Mouse (Mus musculus): ENCODE results near the gene Macc1. TPM values are rescaled to one million over a fixed set of nuclear protein-coding genes. Genes with fewer than 3 reads are reported as not detected.

Gene Macc1
- polyA plus RNA-seq, 1 experiment from 2014 or later = 2.9 TPM

GRCm38 (mm10) chr12:119369832-119370231 lies 55.8 kb downstream of the Macc1 start:
- ATAC-seq (replicated peaks; ENCODE audit: low FRiP score, low TSS enrichment, low read depth) (no peak), DNase-seq (ENCODE audit: low spot score) (no peak)
- no peaks in the 10 kb centered on the region for H3K36me3 ChIP-seq (ENCODE audit: control insufficient read depth, insufficient read depth, low read length)
- H3K9ac ChIP-seq (ENCODE audit: low read length) = no peak overlapping the region
- WGBS = 81% methylated on average over 4 of the region's 4 CpGs
- H3K4me1 ChIP-seq (replicated peaks; ENCODE audit: control insufficient read depth, insufficient read depth, low read length) = no peaks in the 10 kb centered on the region
- H3K27ac ChIP-seq (ENCODE audit: low read depth) = no peak overlapping the region
- no peak overlapping the region for H3K4me2 ChIP-seq (ENCODE audit: low read length)
- H3K27me3 ChIP-seq (replicated peaks; ENCODE audit: control insufficient read depth, insufficient read depth, low read length) = no peaks in the 10 kb centered on the region
- H3K4me3 ChIP-seq (ENCODE audit: low read depth, low read length) = no peak overlapping the region
- no peaks in the 10 kb centered on the region for H3K9me3 ChIP-seq (ENCODE audit: control insufficient read depth, low read length)

- Histone ChIP-seq H3K9ac (ENCODE audit: low read length) (no peak overlapping the region), H3K4me2 (ENCODE audit: low read length) (no peak overlapping the region), H3K36me3 (ENCODE audit: control insufficient read depth, insufficient read depth, low read length) (no peaks in the 10 kb centered on the region), H3K9me3 (ENCODE audit: control insufficient read depth, low read length) (no peaks in the 10 kb centered on the region), H3K4me1 (replicated peaks; ENCODE audit: control insufficient read depth, insufficient read depth, low read length) (no peaks in the 10 kb centered on the region), H3K4me3 (ENCODE audit: low read depth, low read length) (no peak overlapping the region), H3K27ac (ENCODE audit: low read depth) (no peak overlapping the region), H3K27me3 (replicated peaks; ENCODE audit: control insufficient read depth, insufficient read depth, low read length) (no peaks in the 10 kb centered on the region)
- WGBS = 43% methylated on average over 4 of the region's 4 CpGs
- DNase-seq (ENCODE audit: low spot score) = no peak
- no peak for ATAC-seq (replicated peaks; ENCODE audit: low FRiP score, low TSS enrichment, low read depth)
These were observed 58.3 kb downstream of the Macc1 start for GRCm38 (mm10) chr12:119372359-119372758.

- Histone ChIP-seq H3K27me3 (replicated peaks; ENCODE audit: control insufficient read depth, insufficient read depth, low read length) (no peaks in the 10 kb centered on the region), H3K9me3 (ENCODE audit: control insufficient read depth, low read length) (no peaks in the 10 kb centered on the region), H3K36me3 (ENCODE audit: control insufficient read depth, insufficient read depth, low read length) (no peaks in the 10 kb centered on the region), H3K4me3 (ENCODE audit: low read depth, low read length) (no peak overlapping the region), H3K4me2 (ENCODE audit: low read length) (no peak overlapping the region), H3K27ac (ENCODE audit: low read depth) (no peak overlapping the region), H3K9ac (ENCODE audit: low read length) (no peak overlapping the region), H3K4me1 (replicated peaks; ENCODE audit: control insufficient read depth, insufficient read depth, low read length) (no peaks in the 10 kb centered on the region)
- no peak for ATAC-seq (replicated peaks; ENCODE audit: low FRiP score, low TSS enrichment, low read depth)
- no peak for DNase-seq (ENCODE audit: low spot score)
These were observed 62.8 kb downstream of the Macc1 start for GRCm38 (mm10) chr12:119376879-119377278.

GRCm38 (mm10) chr12:119381839-119382238 lies 67.8 kb downstream of the Macc1 start:
- Histone ChIP-seq H3K9ac (ENCODE audit: low read length) (no peak overlapping the region), H3K4me1 (replicated peaks; ENCODE audit: control insufficient read depth, insufficient read depth, low read length) (no peaks in the 10 kb centered on the region), H3K27ac (ENCODE audit: low read depth) (no peak overlapping the region), H3K27me3 (replicated peaks; ENCODE audit: control insufficient read depth, insufficient read depth, low read length) (no peaks in the 10 kb centered on the region), H3K4me2 (ENCODE audit: low read length) (no peak overlapping the region), H3K9me3 (ENCODE audit: control insufficient read depth, low read length) (no peaks in the 10 kb centered on the region), H3K36me3 (ENCODE audit: control insufficient read depth, insufficient read depth, low read length) (no peaks in the 10 kb centered on the region), H3K4me3 (ENCODE audit: low read depth, low read length) (no peak overlapping the region)
- ATAC-seq (replicated peaks; ENCODE audit: low FRiP score, low TSS enrichment, low read depth) (no peak), DNase-seq (ENCODE audit: low spot score) (no peak)
- 89% methylated on average over 1 of the region's 1 CpGs for WGBS

GRCm38 (mm10) chr12:119386243-119386642 lies 72.2 kb downstream of the Macc1 start:
- no peak for ATAC-seq (replicated peaks; ENCODE audit: low FRiP score, low TSS enrichment, low read depth)
- Histone ChIP-seq H3K4me1 (replicated peaks; ENCODE audit: control insufficient read depth, insufficient read depth, low read length) (no peaks in the 10 kb centered on the region), H3K9ac (ENCODE audit: low read length) (no peak overlapping the region), H3K36me3 (ENCODE audit: control insufficient read depth, insufficient read depth, low read length) (no peaks in the 10 kb centered on the region), H3K4me3 (ENCODE audit: low read depth, low read length) (no peak overlapping the region), H3K27me3 (replicated peaks; ENCODE audit: control insufficient read depth, insufficient read depth, low read length) (no peaks in the 10 kb centered on the region), H3K4me2 (ENCODE audit: low read length) (no peak overlapping the region), H3K9me3 (ENCODE audit: control insufficient read depth, low read length) (no peaks in the 10 kb centered on the region), H3K27ac (ENCODE audit: low read depth) (no peak overlapping the region)
- DNase-seq (ENCODE audit: low spot score) = no peak

- Histone ChIP-seq H3K36me3 (ENCODE audit: control insufficient read depth, insufficient read depth, low read length) (no peaks in the 10 kb centered on the region), H3K4me2 (ENCODE audit: low read length) (no peak overlapping the region), H3K9ac (ENCODE audit: low read length) (no peak overlapping the region), H3K27ac (ENCODE audit: low read depth) (no peak overlapping the region), H3K4me3 (ENCODE audit: low read depth, low read length) (no peak overlapping the region), H3K27me3 (replicated peaks; ENCODE audit: control insufficient read depth, insufficient read depth, low read length) (no peaks in the 10 kb centered on the region), H3K4me1 (replicated peaks; ENCODE audit: control insufficient read depth, insufficient read depth, low read length) (no peaks in the 10 kb centered on the region), H3K9me3 (ENCODE audit: control insufficient read depth, low read length) (no peaks in the 10 kb centered on the region)
- 59% methylated on average over 2 of the region's 2 CpGs for WGBS
- ATAC-seq (replicated peaks; ENCODE audit: low FRiP score, low TSS enrichment, low read depth) = peak; percentile 66; the same call in 1 of the 2 replicates
- no peak for DNase-seq (ENCODE audit: low spot score)
These were observed 72.6 kb downstream of the Macc1 start for GRCm38 (mm10) chr12:119386650-119387049.

GRCm38 (mm10) chr12:119387925-119388324 lies 73.9 kb downstream of the Macc1 start:
- Histone ChIP-seq H3K4me2 (ENCODE audit: low read length) (no peak overlapping the region), H3K4me3 (ENCODE audit: low read depth, low read length) (no peak overlapping the region), H3K9me3 (ENCODE audit: control insufficient read depth, low read length) (no peaks in the 10 kb centered on the region), H3K27ac (ENCODE audit: low read depth) (no peak overlapping the region), H3K4me1 (replicated peaks; ENCODE audit: control insufficient read depth, insufficient read depth, low read length) (no peaks in the 10 kb centered on the region), H3K36me3 (ENCODE audit: control insufficient read depth, insufficient read depth, low read length) (no peaks in the 10 kb centered on the region), H3K9ac (ENCODE audit: low read length) (no peak overlapping the region), H3K27me3 (replicated peaks; ENCODE audit: control insufficient read depth, insufficient read depth, low read length) (no peaks in the 10 kb centered on the region)
- ATAC-seq (replicated peaks; ENCODE audit: low FRiP score, low TSS enrichment, low read depth) (no peak), DNase-seq (ENCODE audit: low spot score) (no peak)
- WGBS = 74% methylated on average over 2 of the region's 2 CpGs

GRCm38 (mm10) chr12:119390192-119390684 lies 76.2 kb downstream of the Macc1 start:
- H3K4me3 ChIP-seq (ENCODE audit: low read depth, low read length) = peak overlapping the region; percentile 17; the same call in 1 of the 2 replicates
- H3K27me3 ChIP-seq (replicated peaks; ENCODE audit: control insufficient read depth, insufficient read depth, low read length) = no peaks in the 10 kb centered on the region
- no peaks in the 10 kb centered on the region for H3K36me3 ChIP-seq (ENCODE audit: control insufficient read depth, insufficient read depth, low read length)
- DNase-seq (ENCODE audit: low spot score) = peak; percentile 61
- 30% methylated on average over 3 of the region's 3 CpGs for WGBS
- H3K4me2 ChIP-seq (ENCODE audit: low read length) = peak overlapping the region; percentile 16; the same call in 1 of the 2 replicates
- H3K9ac ChIP-seq (ENCODE audit: low read length) = no peak overlapping the region
- peak; percentile 88 for ATAC-seq (replicated peaks; ENCODE audit: low FRiP score, low TSS enrichment, low read depth)
- no peaks in the 10 kb centered on the region for H3K4me1 ChIP-seq (replicated peaks; ENCODE audit: control insufficient read depth, insufficient read depth, low read length)
- H3K9me3 ChIP-seq (ENCODE audit: control insufficient read depth, low read length) = no peaks in the 10 kb centered on the region
- peak overlapping the region; percentile 38; the same call in 1 of the 2 replicates for H3K27ac ChIP-seq (ENCODE audit: low read depth)

- Histone ChIP-seq H3K9ac (ENCODE audit: low read length) (no peak overlapping the region), H3K4me2 (ENCODE audit: low read length) (no peak overlapping the region), H3K9me3 (ENCODE audit: control insufficient read depth, low read length) (no peaks in the 10 kb centered on the region), H3K27ac (ENCODE audit: low read depth) (no peak overlapping the region), H3K4me3 (ENCODE audit: low read depth, low read length) (no peak overlapping the region), H3K36me3 (ENCODE audit: control insufficient read depth, insufficient read depth, low read length) (no peaks in the 10 kb centered on the region), H3K27me3 (replicated peaks; ENCODE audit: control insufficient read depth, insufficient read depth, low read length) (no peaks in the 10 kb centered on the region), H3K4me1 (replicated peaks; ENCODE audit: control insufficient read depth, insufficient read depth, low read length) (no peaks in the 10 kb centered on the region)
- 84% methylated on average over 2 of the region's 2 CpGs for WGBS
- DNase-seq (ENCODE audit: low spot score) = no peak
- no peak for ATAC-seq (replicated peaks; ENCODE audit: low FRiP score, low TSS enrichment, low read depth)
These were observed 84.1 kb downstream of the Macc1 start for GRCm38 (mm10) chr12:119398046-119398659.

Data from intestine, embryonic 14.5 days (tissue).